Mouse (Mus musculus) limb, embryonic 12.5 days (tissue): Measurements from ENCODE around the gene Fxyd1. TPM values are rescaled to one million over a fixed set of nuclear protein-coding genes. Genes with fewer than 3 reads are reported as not detected.

Experiments used
- ATAC-seq: fragments of 200-750 bp; cut with Nextera tagmentation; 2 replicates; pipeline ENCODE4 v1.8.0; 2017; ENCODE audit warnings: low read depth, moderate TSS enrichment; ENCODE audit not compliant: insufficient number of reproducible peaks, insufficient read depth, low FRiP score, low TSS enrichment
- H3K27ac ChIP-seq: fragments of 300-500 bp; sonication (generic); 2 replicates; pipeline ENCODE4 v1.5.1; 2016; ENCODE audit warnings: mild to moderate bottlenecking, moderate library complexity
- H3K27me3 ChIP-seq: fragments of 300-500 bp; sonication (generic); 2 replicates; pipeline ENCODE4 v1.6.1; 2016; ENCODE audit warnings: mild to moderate bottlenecking, moderate library complexity
- H3K36me3 ChIP-seq: fragments of 300-500 bp; sonication (generic); 2 replicates; pipeline ENCODE4 v1.6.1; 2016; ENCODE audit warnings: mild to moderate bottlenecking, moderate library complexity
- H3K4me1 ChIP-seq: fragments of 300-500 bp; sonication (generic); replicated peaks from 2 replicates; pipeline ENCODE4 v1.6.1; 2016
- H3K4me2 ChIP-seq: fragments of 300-500 bp; sonication (generic); 2 replicates; pipeline ENCODE4 v1.6.1; 2016; ENCODE audit warnings: mild to moderate bottlenecking, moderate library complexity
- H3K4me3 ChIP-seq: fragments of 300-500 bp; sonication (generic); replicated peaks from 2 replicates; pipeline ENCODE4 v1.5.1; 2016; ENCODE audit warnings: mild to moderate bottlenecking
- H3K9ac ChIP-seq: fragments of 300-500 bp; sonication (generic); replicated peaks from 2 replicates; pipeline ENCODE4 v1.6.1; 2016; ENCODE audit warnings: mild to moderate bottlenecking, moderate library complexity
- H3K9me3 ChIP-seq: fragments of 300-500 bp; sonication (generic); 2 replicates; pipeline ENCODE4 v1.6.1; 2016; ENCODE audit warnings: mild to moderate bottlenecking, moderate library complexity
- WGBS: fragments of 180-500 bp; shearing (Covaris S2); methylation state at CpG from one replicate; pipeline ENCODE4 v1.1.7; 2016; 5-methylcytosine and 5-hydroxymethylcytosine counted together
- polyA plus RNA-seq: library from polyadenylated mRNA; unstranded; fragments of >200 nt; fragmentation: Nextera tagmentation; extraction: Ambion mirVana; gene quantifications from 2 replicates; pipeline ENCODE4 v1.2.1, GENCODE M21; 2016

Fxyd1 gene
- polyA plus RNA-seq, 1 experiment from 2014 or later = 28.2 TPM

- 51% methylated on average over 6 of the region's 6 CpGs for WGBS
- Histone ChIP-seq H3K4me3 (no peak overlapping the region), H3K4me1 (peaks cover 18% of the 10 kb centered on the region), H3K36me3 (no peaks in the 10 kb centered on the region), H3K27ac (peak overlapping the region; percentile 62), H3K27me3 (no peaks in the 10 kb centered on the region), H3K4me2 (no peak overlapping the region), H3K9ac (no peak overlapping the region), H3K9me3 (peaks cover 2% of the 10 kb centered on the region; the same call in 1 of the 2 replicates)
- peak; percentile 52; the same call in 1 of the 2 replicates for ATAC-seq
Observed at GRCm38 (mm10) chr7:31077470-31077869, 20.5 kb upstream of the Fxyd1 start.

DNA sequence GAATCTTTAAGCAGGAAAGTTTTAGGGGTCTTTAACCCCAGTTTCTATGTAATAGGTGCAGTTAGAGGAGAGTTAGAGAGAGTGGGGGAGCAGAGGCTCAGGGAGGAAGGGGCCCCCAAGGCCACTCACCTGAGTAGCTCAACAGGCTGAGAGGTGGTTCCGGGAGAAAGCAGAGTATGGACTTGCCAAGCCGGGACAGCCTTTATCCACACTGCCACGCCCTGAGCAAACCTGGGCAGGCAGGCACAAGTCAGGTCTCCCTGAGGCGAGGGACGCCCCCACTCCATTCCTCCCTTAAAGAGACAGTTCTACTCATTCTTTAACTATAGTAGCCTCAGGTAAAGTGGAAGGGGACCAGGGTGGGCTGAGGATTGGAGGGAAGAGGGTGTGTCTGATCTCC is 19.5 kb upstream of the Fxyd1 start, which contains the start of gene Fxyd3:
Gene Fxyd3, minus strand, starts transcription at position 213 of the 400 bp plus-strand sequence.
- Histone ChIP-seq H3K9ac (no peak within 1 kb of the TSS), H3K4me2 (peak within 1 kb of the TSS; percentile 10)

GRCm38 (mm10) chr7:31074713-31075069 is 17.7 kb upstream of the Fxyd1 start:
- Histone ChIP-seq H3K36me3 (no peaks in the 10 kb centered on the region), H3K27ac (no peak overlapping the region), H3K9me3 (no peaks in the 10 kb centered on the region), H3K4me3 (no peak overlapping the region), H3K27me3 (no peaks in the 10 kb centered on the region), H3K4me2 (no peak overlapping the region), H3K4me1 (peaks cover 23% of the 10 kb centered on the region), H3K9ac (no peak overlapping the region)
- 69% methylated on average over 5 of the region's 5 CpGs for WGBS
- ATAC-seq = no peak

More for the DNA sequence above, 19.5 kb upstream of the Fxyd1 start, which contains the start of gene Fxyd3:
- peaks cover 2% of the 10 kb centered on the region; the same call in 1 of the 2 replicates for H3K9me3 ChIP-seq
- ATAC-seq = no peak
- peak within 1 kb of the TSS; percentile 62; the same call in 1 of the 2 replicates for H3K27ac ChIP-seq
- H3K27me3 ChIP-seq = no peaks in the 10 kb centered on the region
- H3K4me1 ChIP-seq = peaks cover 23% of the 10 kb centered on the region
- H3K36me3 ChIP-seq = no peaks in the 10 kb centered on the region
- H3K4me3 ChIP-seq = no peak within 1 kb of the TSS
- 40% methylated on average over 5 of the region's 5 CpGs for WGBS

DNA sequence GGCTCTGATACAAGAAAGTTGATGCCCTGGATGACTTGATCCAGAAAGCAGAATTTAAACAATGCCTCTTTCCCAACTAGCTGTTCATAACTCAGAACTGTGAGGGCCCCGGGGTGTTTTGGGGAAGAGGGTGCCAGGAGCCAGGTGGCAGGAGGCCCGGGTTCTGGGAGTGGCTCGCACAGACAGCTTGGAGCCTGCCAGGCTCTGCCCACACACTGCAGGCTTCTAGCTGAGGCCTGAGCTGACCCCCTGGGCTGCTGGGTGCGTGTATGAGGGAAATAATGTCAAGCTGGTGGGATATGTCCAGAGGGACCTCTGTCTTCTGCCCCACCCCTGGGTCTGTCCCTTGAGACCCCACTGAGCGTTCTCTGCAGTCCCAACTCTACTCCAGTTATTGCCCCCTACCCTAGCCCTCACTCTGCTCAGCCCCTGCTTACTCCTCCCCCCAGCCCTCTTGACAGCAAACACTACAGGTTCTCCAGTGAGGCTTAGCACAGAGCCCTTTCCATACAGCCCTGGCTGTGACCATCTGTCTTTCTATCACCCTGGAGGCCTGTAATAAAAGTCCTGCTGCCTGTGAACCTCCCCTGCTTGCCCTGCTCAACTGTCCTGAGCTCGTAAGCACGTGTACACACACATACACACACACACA is 17.2 kb upstream of the Fxyd1 start:
- Histone ChIP-seq H3K36me3 (no peaks in the 10 kb centered on the region), H3K27ac (no peak overlapping the region), H3K9ac (no peak overlapping the region), H3K4me3 (no peak overlapping the region), H3K27me3 (no peaks in the 10 kb centered on the region), H3K4me2 (no peak overlapping the region), H3K4me1 (peaks cover 23% of the 10 kb centered on the region), H3K9me3 (no peaks in the 10 kb centered on the region)
- no peak for ATAC-seq
- 51% methylated on average over 7 of the region's 7 CpGs for WGBS

DNA sequence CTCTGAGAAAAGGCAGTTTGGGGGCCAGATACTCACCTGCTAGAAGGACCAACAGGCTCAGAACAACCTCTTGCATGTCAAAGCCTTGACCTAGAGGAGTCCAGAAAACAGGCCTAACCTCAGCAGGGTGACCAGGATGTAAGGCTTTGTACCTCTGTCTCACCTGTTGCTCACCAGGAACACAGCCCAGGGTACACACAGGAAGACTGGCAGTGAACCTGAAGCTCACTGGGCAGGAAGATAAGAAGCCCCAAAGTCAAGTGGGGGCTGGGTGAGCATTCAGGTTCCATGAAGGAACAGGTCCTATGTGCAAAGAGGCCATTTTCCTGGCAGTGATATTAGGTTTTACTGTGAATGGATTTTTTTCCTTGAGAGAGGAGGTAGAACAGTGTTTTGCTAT is 16.5 kb upstream of the Fxyd1 start:
- Histone ChIP-seq H3K9me3 (no peaks in the 10 kb centered on the region), H3K36me3 (no peaks in the 10 kb centered on the region)

DNA sequence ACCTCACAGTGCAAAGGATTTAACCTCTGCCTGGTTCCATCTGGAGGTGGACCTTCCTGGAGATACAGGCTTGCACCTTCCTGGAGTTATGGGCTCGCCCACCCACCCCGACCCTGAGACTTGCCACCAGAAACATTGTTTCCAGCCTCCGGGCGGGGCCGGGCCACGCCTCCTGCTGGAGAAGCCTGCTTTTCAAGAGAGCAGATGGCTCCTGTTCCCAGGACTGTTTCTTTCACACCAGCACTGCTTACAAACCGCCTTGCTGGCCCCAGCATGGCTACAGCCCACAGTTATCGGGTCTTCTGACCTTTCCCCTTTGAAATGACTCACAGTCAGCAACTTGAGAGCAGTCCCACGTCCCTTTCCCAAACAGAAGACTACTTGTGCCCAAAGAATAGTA is 15.3 kb upstream of the Fxyd1 start:
- Histone ChIP-seq H3K27ac (no peak overlapping the region), H3K9ac (no peak overlapping the region)
- WGBS = 21% methylated on average over 9 of the region's 9 CpGs

More for the DNA sequence above, 16.5 kb upstream of the Fxyd1 start:
- H3K27me3 ChIP-seq = no peaks in the 10 kb centered on the region
- no peak overlapping the region for H3K4me3 ChIP-seq
- peaks cover 23% of the 10 kb centered on the region for H3K4me1 ChIP-seq
- H3K27ac ChIP-seq = no peak overlapping the region
- H3K4me2 ChIP-seq = no peak overlapping the region
- no peak overlapping the region for H3K9ac ChIP-seq
- ATAC-seq = no peak

DNA sequence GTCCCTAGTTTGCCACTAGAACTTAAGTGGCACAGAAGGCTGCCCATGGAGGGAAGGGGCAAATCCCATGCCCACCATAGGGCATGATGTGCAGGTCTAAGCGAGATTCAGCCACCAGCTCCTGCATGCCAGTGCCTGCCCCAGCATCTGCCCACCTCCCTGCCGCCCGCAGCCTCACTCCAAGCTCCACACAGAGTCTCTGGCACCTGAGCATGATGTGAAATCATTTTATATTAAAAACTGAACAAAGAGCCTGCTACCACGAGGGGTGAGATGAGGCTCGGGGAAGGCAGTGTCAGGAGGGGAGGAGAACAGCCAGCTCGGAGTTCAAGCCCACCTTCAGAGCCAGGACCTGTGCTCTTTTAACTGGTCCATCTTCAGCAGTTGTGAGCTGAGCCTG is 13.3 kb upstream of the Fxyd1 start:
- 81% methylated on average over 6 of the region's 6 CpGs for WGBS

More for the DNA sequence above, 15.3 kb upstream of the Fxyd1 start:
- H3K27me3 ChIP-seq = no peaks in the 10 kb centered on the region
- H3K36me3 ChIP-seq = no peaks in the 10 kb centered on the region
- peaks cover 27% of the 10 kb centered on the region for H3K4me1 ChIP-seq
- no peaks in the 10 kb centered on the region for H3K9me3 ChIP-seq
- no peak for ATAC-seq
- H3K4me2 ChIP-seq = no peak overlapping the region
- H3K4me3 ChIP-seq = no peak overlapping the region

GRCm38 (mm10) chr7:31069491-31069890 is 12.5 kb upstream of the Fxyd1 start:
- Histone ChIP-seq H3K9ac (no peak overlapping the region), H3K4me2 (no peak overlapping the region), H3K4me1 (peaks cover 22% of the 10 kb centered on the region), H3K27ac (no peak overlapping the region), H3K27me3 (no peaks in the 10 kb centered on the region), H3K36me3 (no peaks in the 10 kb centered on the region), H3K4me3 (no peak overlapping the region), H3K9me3 (no peaks in the 10 kb centered on the region)
- WGBS = 84% methylated on average over 14 of the region's 14 CpGs
- ATAC-seq = no peak

More for the DNA sequence above, 13.3 kb upstream of the Fxyd1 start:
- no peak overlapping the region for H3K4me2 ChIP-seq
- peaks cover 22% of the 10 kb centered on the region for H3K4me1 ChIP-seq
- H3K4me3 ChIP-seq = no peak overlapping the region
- no peaks in the 10 kb centered on the region for H3K27me3 ChIP-seq
- H3K27ac ChIP-seq = no peak overlapping the region
- no peaks in the 10 kb centered on the region for H3K9me3 ChIP-seq
- no peak overlapping the region for H3K9ac ChIP-seq
- H3K36me3 ChIP-seq = no peaks in the 10 kb centered on the region
- ATAC-seq = no peak

DNA sequence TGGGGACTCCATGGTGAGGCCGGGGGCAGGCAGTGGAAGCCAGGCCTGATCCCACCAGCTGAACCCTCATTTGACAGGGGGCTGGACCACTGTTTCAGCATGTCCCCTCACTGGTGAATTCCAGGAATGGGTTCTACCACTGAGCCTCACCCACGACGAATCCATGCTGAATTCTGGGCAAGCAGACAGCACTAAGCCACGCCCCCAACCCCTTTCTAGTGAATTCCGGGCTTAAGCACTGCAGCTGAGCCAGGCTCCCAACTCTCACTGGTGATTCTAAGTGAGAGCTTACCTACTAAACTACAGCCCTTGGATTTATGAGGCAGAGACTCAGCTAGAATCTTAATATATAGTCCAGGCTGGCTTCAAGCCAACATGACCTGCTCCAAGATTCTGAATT is 10.8 kb upstream of the Fxyd1 start:
- no peaks in the 10 kb centered on the region for H3K36me3 ChIP-seq
- H3K4me2 ChIP-seq = no peak overlapping the region
- WGBS = 38% methylated on average over 5 of the region's 5 CpGs
- H3K9ac ChIP-seq = no peak overlapping the region
- peak overlapping the region; percentile 43; the same call in 1 of the 2 replicates for H3K27ac ChIP-seq
- peak; percentile 21; the same call in 1 of the 2 replicates for ATAC-seq
- H3K27me3 ChIP-seq = no peaks in the 10 kb centered on the region
- H3K9me3 ChIP-seq = no peaks in the 10 kb centered on the region
- peaks cover 22% of the 10 kb centered on the region for H3K4me1 ChIP-seq
- no peak overlapping the region for H3K4me3 ChIP-seq

DNA sequence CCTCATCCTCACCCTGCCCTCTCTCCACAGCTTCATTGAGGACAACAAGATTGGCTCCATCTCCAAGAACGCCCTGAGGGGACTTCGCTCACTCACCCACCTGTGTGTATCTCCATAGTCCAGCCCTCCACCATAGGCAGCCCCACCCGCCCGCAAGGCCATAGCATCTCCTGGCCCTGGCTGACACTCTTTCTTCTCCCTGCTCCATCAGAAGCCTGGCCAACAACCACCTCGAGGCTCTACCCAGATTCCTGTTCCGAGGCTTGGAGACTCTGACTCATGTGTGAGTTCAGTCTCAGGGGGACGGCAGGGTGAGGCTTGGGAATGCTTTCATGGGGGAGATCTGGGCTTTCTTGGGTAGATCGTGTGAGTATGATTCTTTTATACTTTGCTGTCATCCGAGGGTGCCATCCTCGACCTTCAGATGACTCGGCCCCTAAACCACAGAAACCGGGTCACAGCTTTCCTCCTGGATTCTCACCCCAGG is 6.1 kb upstream of the Fxyd1 start:
- H3K9me3 ChIP-seq = no peaks in the 10 kb centered on the region
- H3K4me2 ChIP-seq = no peak overlapping the region
- H3K4me1 ChIP-seq = peaks cover 17% of the 10 kb centered on the region
- H3K9ac ChIP-seq = no peak overlapping the region
- no peaks in the 10 kb centered on the region for H3K27me3 ChIP-seq
- no peaks in the 10 kb centered on the region for H3K36me3 ChIP-seq
- no peak overlapping the region for H3K4me3 ChIP-seq
- no peak for ATAC-seq
- 84% methylated on average over 12 of the region's 12 CpGs for WGBS
- H3K27ac ChIP-seq = no peak overlapping the region

- no peak overlapping the region for H3K27ac ChIP-seq
- no peaks in the 10 kb centered on the region for H3K27me3 ChIP-seq
- no peaks in the 10 kb centered on the region for H3K36me3 ChIP-seq
- H3K4me1 ChIP-seq = peaks cover 5% of the 10 kb centered on the region; the same call in 1 of the 2 replicates
- no peak overlapping the region for H3K4me2 ChIP-seq
- ATAC-seq = no peak
- H3K9ac ChIP-seq = no peak overlapping the region
- no peaks in the 10 kb centered on the region for H3K9me3 ChIP-seq
- 88% methylated on average over 7 of the region's 7 CpGs for WGBS
- H3K4me3 ChIP-seq = no peak overlapping the region
Observed at GRCm38 (mm10) chr7:31060621-31061010, 3.6 kb upstream of the Fxyd1 start.
